Mouse (Mus musculus) urinary bladder, postnatal 10 days (tissue): Measurements from ENCODE around the gene Fam208a.

Experiments
- DNase-seq: peaks from one replicate; pipeline ENCODE4 v3.0.0; 2022; ENCODE audit warnings: low spot score

Fam208a gene

DNA sequence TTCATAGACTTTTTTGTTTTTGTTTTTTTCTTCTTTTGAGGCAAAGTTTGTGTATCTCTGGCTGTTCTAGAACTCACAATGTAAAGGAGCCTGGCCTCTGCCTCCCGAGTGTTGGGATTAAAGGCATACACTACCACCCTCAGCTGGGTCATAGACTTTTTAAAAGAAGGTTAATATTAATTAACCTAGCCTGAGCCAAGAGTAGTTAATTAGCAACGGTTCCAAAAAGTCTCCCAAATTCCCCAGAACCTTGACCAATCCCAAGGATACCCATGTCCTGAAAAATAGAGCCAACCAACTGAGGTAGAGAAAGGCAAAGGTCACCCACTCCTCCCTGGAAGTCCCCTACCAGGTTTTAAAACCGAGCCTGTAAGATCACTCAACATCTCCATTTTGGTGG lies 7.8 kb upstream of the Fam208a start:
- DNase-seq: no peak

DNA sequence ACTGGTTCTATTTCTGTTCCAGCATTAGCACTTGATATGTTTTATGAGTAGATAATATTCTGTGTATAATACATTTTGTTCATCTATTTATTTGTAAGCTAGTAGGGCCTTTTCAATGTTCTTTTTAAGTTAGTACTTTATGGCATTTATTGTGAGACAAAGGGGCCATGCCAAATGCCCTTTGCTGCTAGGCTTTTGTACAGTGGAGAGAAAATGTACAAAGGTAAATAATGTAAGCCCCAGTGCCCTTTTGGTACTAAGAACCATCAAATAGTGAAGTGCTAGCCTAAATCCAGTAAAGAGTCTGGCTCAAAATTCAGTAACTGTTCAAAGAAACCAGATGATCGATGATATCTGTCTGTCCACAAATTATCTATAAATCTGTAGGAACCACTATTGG lies 6.3 kb upstream of the Fam208a start:
- DNase-seq: no peak

DNA sequence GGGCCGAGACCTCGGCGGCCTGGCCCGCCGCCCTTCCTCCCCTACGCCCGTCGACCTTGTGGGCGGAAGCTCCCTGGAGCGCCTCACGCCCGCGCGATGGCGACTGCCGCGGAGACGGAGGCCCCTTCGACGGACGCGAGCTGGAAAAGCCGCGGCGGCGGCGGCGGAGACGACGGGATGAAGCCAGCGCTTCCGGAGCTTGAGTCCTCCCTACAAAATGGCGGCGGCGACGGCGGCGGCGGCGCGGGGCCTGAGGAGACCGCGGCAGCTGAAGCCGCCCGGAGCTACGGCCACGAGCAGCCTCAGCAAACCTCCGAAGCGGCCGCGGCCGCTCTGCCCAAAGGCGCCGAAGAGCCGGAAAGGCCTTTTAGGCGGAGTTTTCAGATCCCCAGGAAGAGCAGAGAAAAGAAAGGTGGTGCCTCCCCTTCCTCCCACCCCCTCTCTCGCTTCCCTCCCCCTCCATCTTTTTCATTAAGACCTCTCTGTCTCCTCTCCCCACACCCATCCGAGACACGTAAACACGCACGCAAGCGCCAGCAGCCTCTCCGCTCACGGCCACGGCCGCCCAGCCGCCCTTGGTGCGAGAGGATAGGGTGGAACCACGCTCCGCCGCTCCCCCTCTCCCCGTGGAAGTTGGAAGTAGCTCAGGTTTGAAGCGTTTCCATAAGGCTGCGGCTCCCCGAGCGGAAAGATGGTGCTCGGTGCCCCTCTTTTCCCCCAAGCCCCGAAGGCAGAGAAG lies 508 bp downstream of the Fam208a start:
- peak; percentile 56 for DNase-seq

DNA sequence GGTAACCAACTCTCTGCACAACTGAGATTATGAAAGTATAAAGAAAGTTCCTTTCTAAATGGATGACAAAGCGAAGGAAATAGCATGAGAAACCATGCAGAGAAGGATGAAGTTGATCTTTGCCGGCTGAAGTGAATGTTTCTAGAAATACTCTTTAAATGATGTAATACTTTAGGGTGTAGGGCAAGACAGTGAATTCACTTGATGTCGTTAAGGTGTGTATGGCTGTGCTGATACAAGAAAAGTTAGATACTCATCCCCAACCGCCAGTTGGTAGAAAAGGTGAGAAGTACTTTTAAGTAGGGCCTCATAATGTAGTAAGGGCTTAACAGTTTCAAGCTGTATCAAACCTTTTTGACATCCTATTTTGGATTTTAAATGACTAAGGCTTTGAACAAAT lies 1.6 kb downstream of the Fam208a start:
- no peak for DNase-seq

DNA sequence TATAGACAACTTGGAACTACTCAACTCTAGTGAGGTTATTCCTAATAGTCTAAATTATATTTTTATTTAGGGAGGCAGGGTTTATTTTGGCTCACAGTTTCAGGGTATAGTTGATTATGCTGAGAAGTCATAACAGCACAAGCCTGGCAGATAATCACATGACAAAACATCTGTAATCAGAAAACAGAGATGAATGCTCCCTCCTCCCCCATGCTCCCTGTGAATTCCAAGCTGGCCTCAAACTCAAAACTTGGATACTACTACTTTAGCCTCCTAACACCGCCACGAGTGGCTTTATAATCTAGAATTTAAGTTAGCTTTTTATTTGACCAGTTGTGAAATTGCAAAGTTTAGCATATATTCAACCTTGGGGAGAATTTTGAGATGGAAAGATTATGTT lies 3.4 kb downstream of the Fam208a start:
- no peak for DNase-seq

DNA sequence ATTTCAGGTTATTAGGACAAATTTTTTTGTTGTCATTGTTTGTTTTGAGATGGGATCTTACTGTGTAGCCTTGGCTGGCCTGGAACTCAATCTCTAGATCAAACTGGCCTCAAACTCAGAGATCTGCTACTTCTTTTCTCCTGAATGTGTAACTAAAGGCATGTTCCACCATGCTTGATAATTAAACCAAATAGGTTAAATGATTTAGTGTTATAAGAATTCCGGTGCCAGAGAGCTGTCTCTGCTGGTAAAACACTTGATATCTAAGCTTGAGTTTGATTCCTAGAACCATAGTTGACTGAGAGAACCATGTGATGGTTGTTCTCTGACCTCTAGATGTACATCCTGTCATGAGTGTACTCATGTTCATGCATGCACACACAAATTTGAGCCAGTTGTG lies 7.5 kb downstream of the Fam208a start:
- no peak for DNase-seq

DNA sequence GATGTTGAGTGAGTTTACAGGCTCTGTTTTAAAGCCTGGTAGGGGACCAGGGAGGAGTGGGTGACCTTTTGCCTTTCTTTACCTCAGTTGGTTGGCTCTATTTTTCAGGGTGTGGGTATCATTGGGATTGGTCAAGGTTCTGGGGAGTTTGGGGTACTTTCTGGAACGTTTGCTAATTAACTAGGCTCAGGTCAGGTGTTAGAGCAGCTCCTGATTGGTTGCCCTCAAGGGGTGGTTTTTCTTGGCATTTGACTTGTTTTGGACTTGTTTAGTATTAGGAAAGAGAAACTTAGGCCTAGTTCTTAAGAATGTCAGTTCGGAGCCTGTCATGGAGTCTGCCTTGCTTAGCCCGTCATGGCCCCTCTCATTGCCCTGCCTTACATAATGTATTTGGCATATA lies 8.2 kb downstream of the Fam208a start:
- no peak for DNase-seq

DNA sequence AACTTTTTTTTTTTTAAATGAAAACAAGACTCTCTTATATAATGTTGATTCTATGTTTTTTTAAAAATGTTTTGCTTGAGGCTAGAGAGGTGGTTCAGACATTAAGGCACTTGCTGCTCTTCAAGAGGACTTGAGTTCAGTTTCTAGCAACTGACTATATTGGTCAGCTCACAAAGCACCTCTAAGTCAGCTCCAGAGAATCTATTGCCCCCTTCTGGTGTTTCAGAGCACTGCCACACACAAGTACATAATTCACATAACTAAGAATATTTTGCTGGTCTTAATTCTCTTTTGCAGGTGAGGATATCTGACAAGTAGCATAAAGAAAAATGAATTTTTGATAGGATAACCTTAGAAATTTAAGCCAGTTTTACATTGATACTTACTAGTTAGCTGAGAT lies 12.3 kb downstream of the Fam208a start:
- DNase-seq: no peak

DNA sequence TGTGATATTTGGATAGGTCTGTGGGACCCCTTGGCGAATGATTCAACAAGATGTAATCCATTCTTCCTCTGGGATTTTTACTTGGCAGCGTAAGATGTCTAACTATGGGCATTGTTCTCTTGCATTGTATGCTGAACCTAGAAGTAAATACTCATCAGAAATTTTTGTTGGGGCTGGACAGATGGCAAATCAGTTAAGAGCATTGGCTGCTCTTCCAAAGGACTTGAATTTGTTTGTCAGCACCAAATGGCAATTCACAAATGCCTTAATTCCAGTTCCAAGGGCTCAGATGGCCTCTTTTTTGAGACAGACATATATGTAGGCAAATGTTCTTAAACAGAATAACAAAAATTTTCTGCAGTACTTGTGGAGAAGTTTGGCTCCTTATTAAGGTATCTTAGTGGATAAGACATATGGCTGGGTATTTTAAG lies 16.2 kb downstream of the Fam208a start:
- DNase-seq: no peak

DNA sequence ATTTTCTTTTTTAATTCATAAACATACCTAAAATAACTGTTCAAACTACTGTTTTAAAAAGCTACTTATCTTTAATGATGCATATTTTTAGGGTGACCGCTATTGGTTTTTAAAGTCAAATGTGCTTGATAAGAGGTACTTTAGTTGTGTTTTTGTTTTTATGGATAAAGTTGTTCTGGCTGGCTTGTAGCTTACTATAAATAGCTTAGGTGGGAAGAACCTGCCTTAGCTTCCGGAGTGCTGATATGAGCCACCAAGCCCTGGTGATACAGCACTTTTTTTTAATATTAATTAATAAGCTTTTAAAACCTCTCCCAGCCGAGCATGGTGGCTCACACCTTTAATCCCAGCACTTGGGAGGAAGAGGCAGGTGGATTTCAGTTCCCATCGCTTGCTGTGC lies 18.3 kb downstream of the Fam208a start:
- no peak for DNase-seq

DNA sequence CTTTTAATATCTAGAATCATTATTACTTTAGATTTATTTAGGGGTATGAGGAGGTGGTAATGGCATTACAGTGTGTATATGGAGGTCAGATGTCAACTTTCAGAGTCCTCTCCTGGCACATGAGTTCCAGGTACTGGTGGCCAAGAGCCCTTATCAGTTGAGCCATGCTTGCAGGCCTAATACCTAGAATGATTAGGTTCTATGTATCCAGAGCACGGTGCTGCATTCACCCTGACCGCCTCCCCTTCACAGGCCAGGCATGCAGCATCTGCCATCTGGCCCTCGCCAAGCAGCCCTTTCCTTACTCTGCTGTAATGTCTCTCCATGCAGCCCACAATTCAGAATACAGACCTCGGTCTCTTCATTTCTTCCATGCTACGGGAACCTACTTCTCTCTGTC lies 62.8 kb downstream of the Fam208a start:
- DNase-seq: no peak

DNA sequence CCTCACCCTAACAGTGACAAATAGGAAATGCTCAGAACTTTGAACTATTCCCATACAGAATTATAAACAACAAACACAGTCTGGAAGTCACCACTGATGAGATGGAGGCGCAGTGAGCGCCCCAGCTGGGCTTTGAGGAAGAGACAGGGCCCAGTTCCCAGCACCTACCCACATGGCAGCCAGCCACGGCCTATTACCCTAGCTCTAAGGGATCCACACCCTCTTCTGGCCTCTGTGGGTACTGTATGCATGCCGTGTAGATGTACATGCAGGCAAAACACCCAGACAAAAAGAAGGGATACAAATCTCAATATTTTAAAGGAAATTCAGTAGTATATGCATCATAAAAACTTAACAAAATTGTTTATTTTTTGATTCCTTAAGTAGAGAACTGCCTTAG lies 64.9 kb downstream of the Fam208a start:
- DNase-seq: no peak

DNA sequence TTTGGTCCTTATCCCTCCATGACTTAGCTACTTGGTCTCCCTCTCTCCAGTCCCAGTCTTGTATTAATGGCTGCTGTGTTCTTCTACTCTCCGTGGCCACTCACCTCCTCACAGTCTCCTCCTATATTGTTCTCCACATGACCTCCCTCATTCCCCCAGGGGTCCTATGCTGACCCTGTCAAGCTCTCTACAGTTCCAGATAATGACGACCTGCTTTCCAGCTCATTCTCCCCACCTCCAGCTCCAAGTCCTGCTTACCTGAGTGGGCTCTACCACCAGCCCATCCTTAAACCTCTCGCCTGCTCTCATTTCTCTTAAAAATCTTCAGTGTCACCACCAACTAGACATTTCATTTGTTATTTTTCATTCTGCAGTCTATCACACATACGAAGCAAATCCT lies 72.5 kb downstream of the Fam208a start:
- no peak for DNase-seq

DNA sequence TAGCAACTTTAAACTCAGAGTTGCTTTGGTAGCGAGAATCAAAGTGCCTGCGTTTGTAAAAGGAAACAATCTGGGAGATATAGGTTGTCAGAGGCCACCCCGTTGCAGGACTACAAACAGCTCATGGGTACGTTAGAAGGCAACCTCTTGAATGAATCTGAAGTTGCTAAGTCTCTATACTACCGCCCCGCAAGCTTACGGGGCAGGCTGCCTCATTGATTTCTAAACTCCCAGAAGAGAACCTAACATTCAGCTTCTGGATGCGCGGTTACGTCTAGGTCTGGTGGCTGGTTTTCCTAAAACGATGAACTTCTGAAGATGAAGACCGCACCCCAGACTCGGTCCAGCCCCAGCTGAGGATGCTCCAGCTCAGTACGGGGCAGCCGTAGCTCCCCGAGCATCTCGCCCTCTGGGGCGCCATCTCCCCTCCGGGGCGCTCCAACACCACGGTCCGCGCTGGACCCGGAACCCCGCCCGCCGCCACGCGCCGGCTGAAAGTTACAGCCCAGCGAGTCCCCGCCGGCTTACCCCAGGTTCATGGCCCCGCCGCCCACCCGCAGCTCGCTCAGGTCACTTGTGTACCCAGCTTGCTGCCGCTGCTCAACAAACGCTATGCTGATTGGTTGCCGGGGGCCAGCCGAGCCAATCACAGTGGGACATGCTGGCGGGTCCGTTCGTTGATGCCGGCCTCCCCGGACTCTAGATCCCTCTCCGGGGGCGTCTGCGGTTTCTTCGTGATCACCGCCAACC lies 79.4 kb downstream of the Fam208a start, which contains the start of gene Ccdc66:
Gene Ccdc66 (minus strand): TSS at position 567 of the 750 bp plus-strand sequence.
- peak; percentile 95 for DNase-seq

DNA sequence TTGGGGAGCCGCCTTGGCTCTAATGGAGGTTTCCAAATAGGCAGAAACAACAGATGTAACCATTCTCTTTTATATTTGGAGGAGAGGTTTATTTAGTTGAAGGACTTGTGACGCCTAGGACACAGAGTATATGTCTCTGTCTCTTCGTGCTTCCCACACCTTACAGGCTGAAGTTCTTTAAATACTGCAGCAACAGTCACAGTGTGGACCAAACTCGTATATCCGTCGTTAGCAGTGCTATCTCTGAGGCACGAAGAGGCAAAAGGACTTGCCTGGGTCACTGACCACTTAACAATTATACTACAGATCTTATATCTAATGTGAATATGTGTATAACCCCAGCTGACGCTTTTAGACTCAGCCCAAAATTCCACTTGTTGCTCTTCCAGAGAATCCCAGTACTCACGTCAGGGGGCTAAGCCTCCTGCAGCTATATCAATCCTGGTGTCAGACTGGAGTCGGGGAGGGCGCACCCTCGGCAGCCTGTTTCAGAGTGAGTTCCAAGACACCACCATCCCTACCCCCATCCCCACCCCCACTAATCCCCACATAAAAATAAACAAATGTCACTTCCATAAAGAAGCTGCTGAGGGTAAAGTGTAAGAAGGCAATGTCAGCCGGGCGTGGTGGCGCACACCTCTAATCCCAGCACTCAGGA lies 80.1 kb downstream of the Fam208a start:
- no peak for DNase-seq

DNA sequence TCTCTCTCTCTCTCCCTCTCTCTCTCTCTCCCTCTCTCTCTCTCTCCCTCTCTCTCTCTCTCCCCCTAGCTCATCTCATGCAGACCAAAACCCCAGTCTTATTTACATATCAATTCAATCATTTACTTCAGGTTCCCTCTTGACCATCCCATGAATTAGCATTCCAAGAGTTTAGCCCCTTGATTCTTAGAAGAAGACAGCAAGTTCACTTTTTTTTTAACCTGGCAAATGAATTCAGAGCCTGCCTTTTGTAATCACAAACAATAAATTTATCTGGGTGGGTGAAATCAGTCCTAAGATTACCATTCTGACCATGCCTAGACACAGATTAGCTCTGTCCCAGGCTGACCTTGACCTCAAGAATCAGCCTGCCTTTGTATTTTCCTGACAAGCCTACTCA lies 95.9 kb downstream of the Fam208a start:
- no peak for DNase-seq
